Mouse (Mus musculus) brain, embryonic 14.5 days (tissue): ENCODE results near the gene Tbc1d5. TPM values are rescaled to one million over a fixed set of nuclear protein-coding genes. Genes with fewer than 3 reads are reported as not detected.

Source experiments
- DNase-seq: peaks from one replicate; pipeline ENCODE4 v3.0.0-alpha.2; 2011; ENCODE audit warnings: low read depth
- CTCF ChIP-seq: fragments of 200-500 bp; IDR thresholded peaks from 2 replicates; pipeline ENCODE4 v1.5.1; 2012; ENCODE audit warnings: inconsistent platforms, mild to moderate bottlenecking, moderate library complexity, borderline replicate concordance; ENCODE audit not compliant: insufficient read depth, insufficient read length; ENCODE audit errors: extremely low read depth
- POLR2A ChIP-seq: fragments of 200-500 bp; IDR thresholded peaks from 2 replicates; pipeline ENCODE4 v1.6.1; 2012; ENCODE audit warnings: mild to moderate bottlenecking, inconsistent platforms, borderline replicate concordance; ENCODE audit not compliant: poor library complexity, insufficient read depth, insufficient read length, severe bottlenecking; ENCODE audit errors: extremely low read depth
- polyA plus RNA-seq: library from polyadenylated mRNA; depleted of rRNA; stranded (reverse); fragments of >200 nt; gene quantifications from 2 replicates; pipeline ENCODE4 v1.2.3, GENCODE M21; 2012

Gene Tbc1d5
- polyA plus RNA-seq, 1 experiment: 11.0 TPM

DNA sequence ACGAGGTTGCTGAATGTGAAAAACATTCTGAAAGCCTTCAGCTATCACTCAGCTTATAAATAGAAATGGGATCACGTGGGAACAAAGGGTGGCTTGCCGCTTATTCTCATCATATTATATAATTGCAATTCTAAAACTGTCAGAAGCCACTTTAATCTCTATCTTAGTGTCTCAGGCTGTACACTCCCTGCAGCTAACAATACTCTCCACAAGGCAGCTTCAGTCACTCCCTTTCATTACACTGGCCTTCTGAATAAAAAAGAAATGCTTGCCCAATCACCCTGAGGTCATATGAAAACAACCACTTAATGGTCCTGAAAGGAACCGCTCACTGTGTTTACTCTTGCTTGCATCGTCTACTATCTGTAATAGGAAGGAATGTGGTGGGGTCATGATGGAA lies 418.1 kb downstream of the Tbc1d5 start:
- peak; percentile 51 for DNase-seq
- TF ChIP-seq CTCF (no peak), POLR2A (no peak)

DNA sequence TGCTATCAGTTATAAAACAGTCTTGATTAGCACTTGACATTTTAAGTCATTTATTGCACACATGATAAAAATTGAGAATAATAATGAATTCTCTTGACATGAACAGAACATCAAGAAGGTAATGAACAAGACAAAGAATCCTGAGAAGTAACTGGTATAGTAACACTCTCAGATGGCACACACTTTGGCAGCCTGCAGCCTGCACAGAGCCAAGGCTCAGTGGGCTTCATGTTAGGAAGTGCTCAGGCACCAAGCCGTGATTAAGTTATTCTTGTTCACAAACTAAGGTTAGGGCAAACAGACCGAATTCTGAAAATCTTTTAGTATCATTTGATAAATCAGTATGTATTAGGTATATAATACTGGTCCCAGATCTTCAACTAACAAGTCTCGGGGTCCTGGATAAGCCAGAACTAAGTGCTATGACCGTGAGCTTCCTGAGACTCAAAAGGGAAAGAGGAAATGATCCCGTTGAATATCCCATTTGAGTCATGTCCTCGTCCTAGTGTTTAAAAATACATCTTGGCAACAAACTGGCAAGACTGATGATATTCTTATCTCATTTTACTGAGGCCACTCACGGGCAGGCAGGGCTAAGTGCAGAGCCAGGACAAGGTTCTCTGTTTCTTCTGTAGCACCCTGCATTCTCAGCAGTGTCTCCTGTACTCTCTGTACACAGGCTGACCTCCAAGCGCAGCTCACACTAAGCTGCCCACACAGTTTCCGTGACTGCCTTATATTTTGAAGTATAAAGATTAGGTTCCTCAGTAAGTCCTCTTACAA lies 425.6 kb downstream of the Tbc1d5 start:
- no peak for DNase-seq
- TF ChIP-seq POLR2A (no peak), CTCF (no peak)

GRCm38 (mm10) chr17:50752753-50753152 lies 426.4 kb downstream of the Tbc1d5 start:
- no peak for DNase-seq
- TF ChIP-seq CTCF (no peak), POLR2A (no peak)

GRCm38 (mm10) chr17:50751911-50752310 lies 427.2 kb downstream of the Tbc1d5 start:
- TF ChIP-seq POLR2A (no peak), CTCF (no peak)
- DNase-seq: no peak

DNA sequence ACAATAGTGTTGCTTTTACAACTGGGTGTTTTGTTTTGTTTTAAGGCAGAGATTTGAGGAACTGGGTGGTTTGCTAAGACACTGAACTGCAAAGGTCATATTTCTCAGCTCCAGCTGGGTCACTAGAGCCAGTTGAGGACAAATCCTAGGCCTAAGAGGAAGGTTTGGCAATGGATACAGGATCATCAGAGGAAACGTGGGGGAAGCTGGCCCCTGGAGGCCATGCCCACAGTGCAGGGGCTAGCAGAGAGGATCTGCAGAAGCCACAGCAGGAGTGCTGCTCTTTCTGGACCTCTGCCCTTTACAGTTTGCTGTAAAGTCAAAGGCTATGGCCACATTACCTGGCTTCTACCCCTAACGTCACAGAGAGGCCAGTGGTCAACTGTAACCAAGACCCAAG lies 428.3 kb downstream of the Tbc1d5 start:
- no peak for DNase-seq
- TF ChIP-seq CTCF (no peak), POLR2A (no peak)

GRCm38 (mm10) chr17:50741386-50741785 lies 437.8 kb downstream of the Tbc1d5 start:
- DNase-seq: no peak
- no peak for TF ChIP-seq POLR2A
- TF ChIP-seq CTCF: no peak

DNA sequence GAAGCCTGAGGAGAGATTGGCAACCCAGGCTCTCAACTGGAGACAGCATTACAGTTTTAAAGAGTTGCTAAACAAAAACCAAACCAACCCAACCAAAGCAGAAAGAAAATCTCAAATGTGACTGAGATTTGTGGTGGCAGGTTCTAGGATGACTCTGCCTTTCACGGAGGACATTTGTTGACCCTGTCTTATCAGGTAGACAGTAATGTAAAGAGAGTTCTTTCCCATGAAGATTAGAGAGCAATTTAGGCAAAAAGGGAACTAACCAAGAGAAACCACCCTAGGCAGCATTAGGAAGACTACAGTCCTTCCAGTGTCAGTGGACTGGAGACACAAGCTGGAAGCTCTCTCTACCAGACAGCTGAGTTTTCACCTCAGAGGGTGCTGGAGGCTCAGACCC lies 438.3 kb downstream of the Tbc1d5 start:
- no peak for DNase-seq
- no peak for TF ChIP-seq POLR2A
- TF ChIP-seq CTCF: no peak

GRCm38 (mm10) chr17:50738476-50738875 lies 440.7 kb downstream of the Tbc1d5 start:
- TF ChIP-seq CTCF: no peak
- TF ChIP-seq POLR2A: no peak
- DNase-seq: no peak

- no peak for TF ChIP-seq CTCF
- no peak for TF ChIP-seq POLR2A
- DNase-seq: no peak
Observed at GRCm38 (mm10) chr17:50737068-50737467, 442.1 kb downstream of the Tbc1d5 start.

GRCm38 (mm10) chr17:50735955-50736533 lies 443.1 kb downstream of the Tbc1d5 start:
- TF ChIP-seq POLR2A: no peak
- no peak for TF ChIP-seq CTCF
- DNase-seq: peak; percentile 37

DNA sequence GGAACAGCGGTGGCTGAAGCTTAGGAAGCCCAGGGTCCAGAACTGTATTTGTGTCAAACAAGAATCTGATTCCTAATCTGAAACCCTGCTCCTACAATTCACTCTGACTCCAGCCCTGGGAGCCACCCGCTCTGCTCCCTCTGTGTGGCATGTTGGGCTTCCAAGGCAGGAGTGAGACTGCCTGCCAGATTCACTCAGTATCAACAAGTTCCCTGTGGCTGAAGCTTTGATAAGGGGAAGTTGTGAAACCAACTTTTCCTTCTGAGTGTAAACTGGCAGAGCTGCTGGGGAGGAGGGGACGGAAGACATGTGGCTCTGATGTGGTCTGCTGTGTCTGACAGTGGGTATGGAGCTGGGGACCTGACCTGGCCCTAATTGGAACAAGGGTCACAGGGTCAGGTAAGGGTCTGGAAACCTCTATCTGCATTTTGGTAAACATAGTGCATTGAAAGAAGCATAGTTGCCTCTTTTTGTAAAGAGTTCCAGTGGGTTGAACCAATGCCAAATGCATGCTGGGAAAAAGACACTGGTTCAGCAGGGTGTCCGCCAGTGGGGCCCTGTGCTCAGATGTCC lies 443.7 kb downstream of the Tbc1d5 start:
- DNase-seq: no peak
- TF ChIP-seq CTCF (no peak), POLR2A (no peak)
